Mouse (Mus musculus) myocyte (in vitro differentiated cells): ENCODE data around the gene Zfp575. TPM values are rescaled to one million over a fixed set of nuclear protein-coding genes. Genes with fewer than 3 reads are reported as not detected.
A peak's percentile ranks its signal among the peaks of the same experiment; 100 is the strongest.

ENCODE experiments used
- H3K27me3 ChIP-seq: one replicate; pipeline ENCODE4 v1.6.1; 2011; ENCODE audit not compliant: control insufficient read depth, insufficient read depth, insufficient read length
- H3K36me3 ChIP-seq: one replicate; pipeline ENCODE4 v1.6.1; 2011; ENCODE audit not compliant: control insufficient read depth, insufficient read depth
- H3K4me2 ChIP-seq: one replicate; pipeline ENCODE4 v1.6.1; 2011; ENCODE audit warnings: low read depth, control low read depth
- H3K4me3 ChIP-seq: one replicate; pipeline ENCODE4 v1.5.1; 2011; ENCODE audit warnings: mild to moderate bottlenecking, control low read depth, moderate library complexity
- H3K79me2 ChIP-seq: one replicate; pipeline ENCODE4 v1.6.1; 2011; ENCODE audit not compliant: control insufficient read depth, insufficient read depth
- H3ac ChIP-seq: one replicate; pipeline ENCODE4 v1.6.1; 2011; ENCODE audit not compliant: control insufficient read depth, insufficient read length
- CEBPB ChIP-seq: IDR thresholded peaks from 2 replicates; pipeline ENCODE4 v1.6.1; 2011; ENCODE audit warnings: mild to moderate bottlenecking, moderate library complexity; ENCODE audit not compliant: poor library complexity, insufficient read depth, severe bottlenecking
- E2F4 ChIP-seq: IDR thresholded peaks from one replicate; pipeline ENCODE4 v1.6.1; 2011; ENCODE audit warnings: mild to moderate bottlenecking, control low read depth, moderate library complexity; ENCODE audit not compliant: insufficient read depth
- MAX ChIP-seq: IDR thresholded peaks from one replicate; pipeline ENCODE4 v1.6.1; 2011; ENCODE audit warnings: low read depth, mild to moderate bottlenecking, control low read depth
- MYOD1 ChIP-seq, 3 experiments: IDR thresholded peaks; one replicate each; pipeline ENCODE4 v1.6.1; 2011; ENCODE audit warnings: control low read depth in 2 of 3, low read depth in 2 of 3, mild to moderate bottlenecking in 2 of 3, moderate library complexity in 1 of 3; ENCODE audit not compliant: insufficient read length in 2 of 3, control insufficient read depth in 1 of 3
- MYOG ChIP-seq, 3 experiments: IDR thresholded peaks; one replicate each; pipeline ENCODE4 v1.6.1; 2011; ENCODE audit warnings: control low read depth in 2 of 3, low read depth in 2 of 3, mild to moderate bottlenecking in 2 of 3; ENCODE audit not compliant: insufficient read length in 2 of 3, control insufficient read depth in 1 of 3, insufficient read depth in 1 of 3
- POLR2A ChIP-seq: IDR thresholded peaks from one replicate; pipeline ENCODE4 v1.6.1; 2011; ENCODE audit warnings: low read depth, mild to moderate bottlenecking, control low read depth, moderate library complexity; ENCODE audit not compliant: insufficient read length
- POLR2AphosphoS2 ChIP-seq: IDR thresholded peaks from one replicate; pipeline ENCODE4 v1.6.1; 2011; ENCODE audit warnings: low read depth, control low read depth; ENCODE audit not compliant: insufficient read length
- REST ChIP-seq: IDR thresholded peaks from one replicate; pipeline ENCODE4 v1.6.1; 2011; ENCODE audit warnings: mild to moderate bottlenecking, control low read depth, moderate library complexity; ENCODE audit not compliant: insufficient read depth, insufficient read length
- SRF ChIP-seq: IDR thresholded peaks from one replicate; pipeline ENCODE4 v1.6.1; 2011; ENCODE audit warnings: low read depth; ENCODE audit not compliant: control insufficient read depth, insufficient read length
- TCF12 ChIP-seq: IDR thresholded peaks from one replicate; pipeline ENCODE4 v1.6.1; 2011; ENCODE audit warnings: mild to moderate bottlenecking, control low read depth; ENCODE audit not compliant: poor library complexity, insufficient read depth, severe bottlenecking
- TCF3 ChIP-seq: IDR thresholded peaks from one replicate; pipeline ENCODE4 v1.6.1; 2011; ENCODE audit warnings: low read depth, control low read depth; ENCODE audit not compliant: insufficient read length
- USF1 ChIP-seq: IDR thresholded peaks from one replicate; pipeline ENCODE4 v1.6.1; 2011; ENCODE audit warnings: low read depth, mild to moderate bottlenecking, control low read depth, moderate library complexity
- polyA plus RNA-seq: library from polyadenylated mRNA; unstranded; fragments of >200 nt; fragmentation: generic; extraction: Trizol; gene quantifications from one replicate; pipeline ENCODE4 v1.2.1, GENCODE M21; 2012; ENCODE audit warnings: missing spikeins

The Zfp575 gene
- polyA plus RNA-seq, 1 experiment = 0.12 TPM

GRCm38 (mm10) chr7:24617763-24618162, 30.3 kb upstream of the Zfp575 start:
- no peak overlapping the region for H3K4me2 ChIP-seq
- H3K79me2 ChIP-seq = no peaks in the 10 kb centered on the region
- H3ac ChIP-seq = no peak overlapping the region
- TF ChIP-seq POLR2AphosphoS2 = no peak
- no peak for TF ChIP-seq POLR2A
- TF ChIP-seq REST = no peak
- TF ChIP-seq CEBPB = no peak
- no peak for TF ChIP-seq MAX
- TF ChIP-seq MYOD1 (IDR thresholded peaks at IDR 0.05; ENCODE audit: control insufficient read depth in 1 of 3, insufficient read length in 2 of 3, low read depth in 2 of 3) = no peak
- TF ChIP-seq MYOG (IDR thresholded peaks at IDR 0.05; ENCODE audit: control insufficient read depth in 1 of 3, insufficient read depth in 1 of 3, insufficient read length in 2 of 3, low read depth in 2 of 3) = no peak
- no peak for TF ChIP-seq E2F4
- TF ChIP-seq TCF12 = no peak
- TF ChIP-seq TCF3 = no peak
- H3K4me3 ChIP-seq = no peak overlapping the region
- H3K36me3 ChIP-seq = peaks cover 7% of the 10 kb centered on the region
- H3K27me3 ChIP-seq = no peaks in the 10 kb centered on the region

- peaks cover 6% of the 10 kb centered on the region for H3K36me3 ChIP-seq
- H3K4me2 ChIP-seq = no peak overlapping the region
- H3K79me2 ChIP-seq = no peaks in the 10 kb centered on the region
- TF ChIP-seq TCF12 (no peak), CEBPB (no peak)
- H3K4me3 ChIP-seq = no peak overlapping the region
- no peak overlapping the region for H3ac ChIP-seq
- H3K27me3 ChIP-seq = no peaks in the 10 kb centered on the region
These were observed 27.4 kb upstream of the Zfp575 start for GRCm38 (mm10) chr7:24614816-24615215.

GRCm38 (mm10) chr7:24612308-24612910, 25.0 kb upstream of the Zfp575 start:
- TF ChIP-seq POLR2AphosphoS2 (no peak), TCF12 (no peak), POLR2A (no peak), E2F4 (no peak), TCF3 (no peak), REST (no peak), MAX (no peak)
- H3ac ChIP-seq = no peak overlapping the region
- H3K4me2 ChIP-seq = peak overlapping the region; percentile 82
- no peaks in the 10 kb centered on the region for H3K79me2 ChIP-seq
- H3K27me3 ChIP-seq = no peaks in the 10 kb centered on the region
- H3K4me3 ChIP-seq = peak overlapping the region; percentile 46
- H3K36me3 ChIP-seq = no peaks in the 10 kb centered on the region

- Histone ChIP-seq H3K36me3 (no peaks in the 10 kb centered on the region), H3K79me2 (no peaks in the 10 kb centered on the region), H3ac (peak overlapping the region; percentile 1), H3K4me3 (peak overlapping the region; percentile 46), H3K4me2 (peak overlapping the region; percentile 82), H3K27me3 (no peaks in the 10 kb centered on the region)
- TF ChIP-seq POLR2AphosphoS2 (no peak), MYOD1 (IDR thresholded peaks at IDR 0.05; ENCODE audit: control insufficient read depth in 1 of 3, insufficient read length in 2 of 3, low read depth in 2 of 3) (no peak), MAX (no peak), POLR2A (no peak), SRF (no peak), USF1 (no peak), MYOG (IDR thresholded peaks at IDR 0.05; ENCODE audit: control insufficient read depth in 1 of 3, insufficient read depth in 1 of 3, insufficient read length in 2 of 3, low read depth in 2 of 3) (no peak), REST (no peak), CEBPB (no peak), TCF12 (no peak), TCF3 (no peak), E2F4 (no peak)
These were observed 24.3 kb upstream of the Zfp575 start for GRCm38 (mm10) chr7:24611709-24612108.

- peak; percentile 58 for TF ChIP-seq POLR2AphosphoS2
- no peak for TF ChIP-seq TCF3
- TF ChIP-seq POLR2A = peak; percentile 64
- TF ChIP-seq MAX = no peak
- H3K4me3 ChIP-seq = peak overlapping the region; percentile 46
- H3ac ChIP-seq = peak overlapping the region; percentile 1
- no peaks in the 10 kb centered on the region for H3K79me2 ChIP-seq
- H3K27me3 ChIP-seq = no peaks in the 10 kb centered on the region
- no peaks in the 10 kb centered on the region for H3K36me3 ChIP-seq
- H3K4me2 ChIP-seq = peak overlapping the region; percentile 82
These were observed 23.5 kb upstream of the Zfp575 start for GRCm38 (mm10) chr7:24610879-24611494.
